Mouse (Mus musculus) bone marrow, adult 2 months (tissue): ENCODE results near the gene Zfp969. TPM values are rescaled to one million over a fixed set of nuclear protein-coding genes. Genes with fewer than 3 reads are reported as not detected.
"Not testable (repeated sequence)": the region's sequence is repeated elsewhere in the genome, so short reads cannot be mapped to it uniquely, and the experiment has no call there.

Experiments used
- H3K27ac ChIP-seq: fragments of 200-500 bp; 2 replicates; pipeline ENCODE4 v1.5.1; 2012; ENCODE audit warnings: low read depth, mild to moderate bottlenecking, control low read depth, inconsistent platforms, low read length; ENCODE audit not compliant: control insufficient read depth, poor library complexity, insufficient read depth
- H3K4me1 ChIP-seq: fragments of 200-500 bp; 2 replicates; pipeline ENCODE4 v1.6.1; 2011; ENCODE audit warnings: low read length; ENCODE audit not compliant: control insufficient read depth, insufficient read depth
- H3K4me3 ChIP-seq: fragments of 200-500 bp; replicated peaks from 2 replicates; pipeline ENCODE3; 2011; ENCODE audit warnings: mild to moderate bottlenecking, low read depth, low read length, control low read depth; ENCODE audit not compliant: control insufficient read depth
- WGBS: fragments of 180-500 bp; shearing (Covaris S2); methylation state at CpG from one replicate; pipeline ENCODE4 v1.1.7; 2018; 5-methylcytosine and 5-hydroxymethylcytosine counted together
- polyA plus RNA-seq: library from polyadenylated mRNA; stranded (reverse); fragments of >200 nt; gene quantifications from 2 replicates; pipeline ENCODE4 v1.2.4, GENCODE M21; 2011; ENCODE audit warnings: low replicate concordance; ENCODE audit not compliant: missing spikeins, insufficient read depth, insufficient read length

Gene Zfp969
- not detected in 2 replicates for polyA plus RNA-seq

DNA sequence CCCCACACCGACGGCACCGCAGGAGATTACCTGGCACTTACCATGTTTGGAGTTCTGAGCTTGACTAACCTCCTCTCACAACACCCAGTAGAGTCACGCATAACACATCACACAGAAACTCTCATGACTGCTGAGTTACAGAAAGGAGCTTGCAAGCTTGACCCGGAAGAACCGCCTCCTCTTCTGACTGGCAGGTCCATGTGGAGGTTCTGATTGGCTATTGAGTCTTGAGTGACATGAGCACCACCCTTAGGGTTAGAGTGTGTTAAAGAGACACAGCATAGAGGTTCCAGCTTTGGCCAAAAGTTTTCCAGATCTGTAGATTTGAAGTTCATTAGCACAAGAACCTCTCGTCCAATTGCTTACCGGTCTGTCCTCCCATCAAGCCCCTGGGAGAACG, at the start of gene Zfp969:
Gene Zfp969 (minus strand): TSS at position 101 of the 400 bp plus-strand sequence.
- not testable (repeated sequence) for H3K4me1 ChIP-seq, H3K27ac ChIP-seq, H3K4me3 ChIP-seq
- WGBS = no CpG with 5 or more reads among the region's 9 CpGs

DNA sequence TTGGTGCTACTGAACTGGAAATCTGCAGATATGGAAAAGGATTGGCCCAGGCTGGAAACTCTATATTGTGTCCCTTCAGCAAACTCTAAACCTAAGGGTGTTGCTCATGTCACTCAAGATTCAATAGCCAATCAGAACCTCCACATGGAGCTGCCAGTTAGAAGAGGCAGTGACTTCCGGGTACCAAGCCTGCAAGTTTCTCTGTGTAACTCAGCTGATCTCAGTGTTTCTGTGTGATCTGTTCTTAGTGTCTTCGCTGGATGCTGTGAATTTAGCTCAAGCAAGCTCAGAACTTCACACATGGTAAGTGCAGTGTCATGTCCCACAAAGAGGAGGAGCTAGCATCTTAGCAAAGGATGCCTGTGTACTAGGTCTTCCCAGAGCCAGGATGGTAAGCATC, 37.8 kb upstream of the Zfp969 start, which contains the start of gene Gm2007:
Gene Gm2007 (plus strand): TSS at position 301 of the 400 bp plus-strand sequence.
- H3K4me1 ChIP-seq, H3K27ac ChIP-seq, H3K4me3 ChIP-seq: not testable (repeated sequence)
- no CpG with 5 or more reads among the region's 2 CpGs for WGBS

DNA sequence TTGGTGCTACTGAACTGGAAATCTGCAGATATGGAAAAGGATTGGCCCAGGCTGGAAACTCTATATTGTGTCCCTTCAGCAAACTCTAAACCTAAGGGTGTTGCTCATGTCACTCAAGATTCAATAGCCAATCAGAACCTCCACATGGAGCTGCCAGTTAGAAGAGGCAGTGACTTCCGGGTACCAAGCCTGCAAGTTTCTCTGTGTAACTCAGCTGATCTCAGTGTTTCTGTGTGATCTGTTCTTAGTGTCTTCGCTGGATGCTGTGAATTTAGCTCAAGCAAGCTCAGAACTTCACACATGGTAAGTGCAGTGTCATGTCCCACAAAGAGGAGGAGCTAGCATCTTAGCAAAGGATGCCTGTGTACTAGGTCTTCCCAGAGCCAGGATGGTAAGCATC, 59.8 kb downstream of the Zfp969 start, which contains the start of gene Gm11007:
Gene Gm11007 (plus strand): TSS at position 301 of the 400 bp plus-strand sequence.
- WGBS = no CpG with 5 or more reads among the region's 2 CpGs
- H3K4me3 ChIP-seq, H3K4me1 ChIP-seq, H3K27ac ChIP-seq: not testable (repeated sequence)

Other genes starting within 250 kb of the Zfp969 start
- gene Zfp965, start 233.7 kb downstream of the Zfp969 start, polyA plus RNA-seq = 10.2 TPM in 1 of 2 replicates, not detected in the other
- not detected in 2 replicates for gene Gm11007, start 59.7 kb downstream of the Zfp969 start, polyA plus RNA-seq
- not detected in 2 replicates for gene Gm2007, start 37.9 kb upstream of the Zfp969 start, polyA plus RNA-seq
- gene Gm14288, start 97.4 kb upstream of the Zfp969 start, polyA plus RNA-seq = not detected in 2 replicates
- 1.6 TPM in 1 of 2 replicates, not detected in the other for gene Gm6710, start 165.6 kb upstream of the Zfp969 start, polyA plus RNA-seq
- 2.2 and 4.4 TPM in 2 replicates for gene Zfp966, start 227.5 kb upstream of the Zfp969 start, polyA plus RNA-seq